Mouse (Mus musculus) cerebellum, adult 11-12 months (tissue): ENCODE measurements around the gene Cnga3.

Experiments used
- DNase-seq: peaks from one replicate; pipeline ENCODE4 v3.0.0; 2022

The Cnga3 gene

GRCm38 (mm10) chr1:37287748-37288147 is 73.5 kb downstream of the Cnga3 start:
- DNase-seq, result no peak

GRCm38 (mm10) chr1:37288181-37288935 is 74.1 kb downstream of the Cnga3 start:
- DNase-seq, result no peak

- no peak for DNase-seq
Measured at GRCm38 (mm10) chr1:37288941-37289340, 74.7 kb downstream of the Cnga3 start.

- DNase-seq, result no peak
Measured at GRCm38 (mm10) chr1:37296414-37296813, 82.2 kb downstream of the Cnga3 start.

- no peak for DNase-seq
Measured at GRCm38 (mm10) chr1:37298904-37299303, 84.7 kb downstream of the Cnga3 start.

- peak; percentile 92 for DNase-seq
Measured at GRCm38 (mm10) chr1:37299540-37300491, 85.6 kb downstream of the Cnga3 start, which contains the start of gene Inpp4a. Gene Inpp4a (plus strand): TSS chr1:37299865.

GRCm38 (mm10) chr1:37300650-37301049 is 86.4 kb downstream of the Cnga3 start:
- no peak for DNase-seq

- DNase-seq, result no peak
Measured at GRCm38 (mm10) chr1:37302801-37303200, 88.6 kb downstream of the Cnga3 start.

GRCm38 (mm10) chr1:37305691-37306287 is 91.6 kb downstream of the Cnga3 start:
- no peak for DNase-seq

GRCm38 (mm10) chr1:37307586-37307985 is 93.4 kb downstream of the Cnga3 start:
- DNase-seq, result no peak

- DNase-seq, result no peak
Measured at GRCm38 (mm10) chr1:37308021-37308742, 93.9 kb downstream of the Cnga3 start.

- no peak for DNase-seq
Measured at GRCm38 (mm10) chr1:37308743-37309100, 94.5 kb downstream of the Cnga3 start.

- no peak for DNase-seq
Measured at GRCm38 (mm10) chr1:37309939-37310515, 95.8 kb downstream of the Cnga3 start.
